Mouse (Mus musculus) embryonic fibroblast, embryonic 13.5 days (primary cell): ENCODE data around the gene Nrap.

Source experiments
- CTCF ChIP-seq: IDR thresholded peaks from 2 replicates; pipeline ENCODE4 v1.5.1; 2011; ENCODE audit warnings: mild to moderate bottlenecking, control low read depth, low read length, moderate library complexity, borderline replicate concordance; ENCODE audit not compliant: insufficient read depth
- POLR2A ChIP-seq: IDR thresholded peaks from 2 replicates; pipeline ENCODE4 v1.6.1; 2011; ENCODE audit warnings: low read depth, mild to moderate bottlenecking, control low read depth, low read length, moderate library complexity

GRCm38 (mm10) chr19:56320186-56320860 lies 69.5 kb downstream of the Nrap start:
- TF ChIP-seq POLR2A: no peak
- no peak for TF ChIP-seq CTCF
